Mouse (Mus musculus): Measurements from ENCODE around the gene Mzt1. TPM values are rescaled to one million over a fixed set of nuclear protein-coding genes. Genes with fewer than 3 reads are reported as not detected.

Gene Mzt1
- polyA plus RNA-seq, 1 experiment from 2014 or later = 104 TPM

DNA sequence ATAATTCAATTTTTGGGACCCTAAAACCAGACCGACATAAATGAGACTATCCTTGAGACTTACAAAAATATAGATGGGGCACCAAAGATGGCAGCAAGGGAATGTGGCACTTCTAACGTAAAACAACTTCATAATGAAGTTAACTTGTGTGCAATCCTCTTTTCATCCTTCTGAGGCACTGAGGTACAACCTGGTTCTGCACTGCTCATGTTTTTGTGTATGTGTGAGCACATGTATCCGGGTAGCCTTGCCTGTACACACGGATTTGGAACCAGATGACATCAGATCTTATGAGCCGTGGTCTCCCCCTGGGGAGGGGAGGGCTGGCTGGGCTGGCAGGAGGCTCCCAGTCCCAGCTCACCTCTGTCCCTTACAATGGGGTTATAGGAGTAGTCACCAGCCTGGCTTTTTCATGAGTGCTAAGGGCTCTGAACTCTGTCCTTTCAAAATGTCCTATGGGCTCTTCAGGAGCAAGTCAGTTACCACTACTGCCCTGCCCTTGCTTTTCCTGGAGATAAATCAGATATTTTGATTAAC, 14.5 kb downstream of the Mzt1 start:
- Histone ChIP-seq H3K4me2 (ENCODE audit: low read depth, severe bottlenecking) (no peak overlapping the region), H3K4me1 (ENCODE audit: control insufficient read depth, insufficient read depth, low read length) (no peaks in the 10 kb centered on the region), H3K27me3 (ENCODE audit: control insufficient read depth, insufficient read depth, low read length) (no peaks in the 10 kb centered on the region), H3K36me3 (ENCODE audit: control insufficient read depth, insufficient read depth, low read length) (peaks cover 2% of the 10 kb centered on the region; the same call in 1 of the 2 replicates), H3K9me3 (ENCODE audit: control insufficient read depth, low read length) (no peaks in the 10 kb centered on the region), H3K9ac (ENCODE audit: low read length) (no peak overlapping the region), H3K27ac (replicated peaks; ENCODE audit: low read depth, low read length) (no peak overlapping the region), H3K4me3 (ENCODE audit: low read depth, low read length) (no peak overlapping the region)
- peak; percentile 18 for DNase-seq (ENCODE audit: low spot score)
- no peak for ATAC-seq (ENCODE audit: insufficient number of reproducible peaks, low FRiP score, low TSS enrichment, low read depth)
- WGBS = 86% methylated on average over 5 of the region's 5 CpGs

GRCm38 (mm10) chr14:99029987-99030386, 15.9 kb downstream of the Mzt1 start:
- no peak overlapping the region for H3K9ac ChIP-seq (ENCODE audit: low read length)
- ATAC-seq (ENCODE audit: insufficient number of reproducible peaks, low FRiP score, low TSS enrichment, low read depth) = no peak
- H3K9me3 ChIP-seq (ENCODE audit: control insufficient read depth, low read length) = no peaks in the 10 kb centered on the region
- no peaks in the 10 kb centered on the region for H3K4me1 ChIP-seq (ENCODE audit: control insufficient read depth, insufficient read depth, low read length)
- H3K4me2 ChIP-seq (ENCODE audit: low read depth, severe bottlenecking) = no peak overlapping the region
- 85% methylated on average over 5 of the region's 5 CpGs for WGBS
- no peak overlapping the region for H3K27ac ChIP-seq (replicated peaks; ENCODE audit: low read depth, low read length)
- peaks cover 2% of the 10 kb centered on the region; the same call in 1 of the 2 replicates for H3K36me3 ChIP-seq (ENCODE audit: control insufficient read depth, insufficient read depth, low read length)
- no peak overlapping the region for H3K4me3 ChIP-seq (ENCODE audit: low read depth, low read length)
- peak; percentile 18 for DNase-seq (ENCODE audit: low spot score)
- H3K27me3 ChIP-seq (ENCODE audit: control insufficient read depth, insufficient read depth, low read length) = no peaks in the 10 kb centered on the region

DNA sequence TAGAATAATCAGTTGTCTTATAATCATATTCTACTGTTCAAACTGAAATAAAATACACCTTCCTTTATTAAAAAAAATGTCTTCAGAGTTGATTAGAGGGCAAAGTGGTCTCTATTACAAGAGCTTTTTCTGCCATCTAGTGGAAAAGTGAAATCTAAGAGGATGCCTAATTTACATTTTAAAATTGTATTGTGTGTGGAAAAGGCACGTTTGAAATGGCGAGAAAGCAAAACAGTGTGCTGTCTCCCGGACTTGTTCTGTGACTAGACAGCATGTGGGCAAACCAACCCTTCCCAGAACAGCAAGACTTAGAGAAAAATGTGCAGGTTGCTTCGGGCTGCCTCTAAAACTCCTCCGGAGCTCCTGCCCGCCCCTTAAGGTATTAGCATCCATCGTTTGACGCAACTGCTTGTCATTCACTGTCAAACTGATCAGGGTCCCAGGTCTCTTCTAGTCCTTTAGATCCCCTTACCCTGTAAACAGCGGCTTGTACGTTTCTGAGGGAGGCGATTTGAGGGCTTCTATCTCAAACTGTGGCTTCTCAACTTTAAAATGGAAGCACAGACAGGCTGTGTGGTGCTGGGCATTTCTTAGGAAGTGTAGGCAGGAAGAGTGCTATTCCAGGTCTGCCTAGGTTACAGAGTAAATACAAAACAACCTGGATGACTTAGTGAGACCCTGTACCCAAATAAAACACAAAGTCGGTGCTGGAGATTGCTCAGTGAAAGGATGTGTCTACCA, 23.4 kb downstream of the Mzt1 start:
- ATAC-seq (ENCODE audit: insufficient number of reproducible peaks, low FRiP score, low TSS enrichment, low read depth) (no peak), DNase-seq (ENCODE audit: low spot score) (no peak)
- no peak overlapping the region for H3K27ac ChIP-seq (replicated peaks; ENCODE audit: low read depth, low read length)
- no peaks in the 10 kb centered on the region for H3K36me3 ChIP-seq (ENCODE audit: control insufficient read depth, insufficient read depth, low read length)
- WGBS = 51% methylated on average over 12 of the region's 12 CpGs
- no peaks in the 10 kb centered on the region for H3K9me3 ChIP-seq (ENCODE audit: control insufficient read depth, low read length)
- H3K4me3 ChIP-seq (ENCODE audit: low read depth, low read length) = no peak overlapping the region
- H3K4me2 ChIP-seq (ENCODE audit: low read depth, severe bottlenecking) = no peak overlapping the region
- no peaks in the 10 kb centered on the region for H3K4me1 ChIP-seq (ENCODE audit: control insufficient read depth, insufficient read depth, low read length)
- no peak overlapping the region for H3K9ac ChIP-seq (ENCODE audit: low read length)
- no peaks in the 10 kb centered on the region for H3K27me3 ChIP-seq (ENCODE audit: control insufficient read depth, insufficient read depth, low read length)

DNA sequence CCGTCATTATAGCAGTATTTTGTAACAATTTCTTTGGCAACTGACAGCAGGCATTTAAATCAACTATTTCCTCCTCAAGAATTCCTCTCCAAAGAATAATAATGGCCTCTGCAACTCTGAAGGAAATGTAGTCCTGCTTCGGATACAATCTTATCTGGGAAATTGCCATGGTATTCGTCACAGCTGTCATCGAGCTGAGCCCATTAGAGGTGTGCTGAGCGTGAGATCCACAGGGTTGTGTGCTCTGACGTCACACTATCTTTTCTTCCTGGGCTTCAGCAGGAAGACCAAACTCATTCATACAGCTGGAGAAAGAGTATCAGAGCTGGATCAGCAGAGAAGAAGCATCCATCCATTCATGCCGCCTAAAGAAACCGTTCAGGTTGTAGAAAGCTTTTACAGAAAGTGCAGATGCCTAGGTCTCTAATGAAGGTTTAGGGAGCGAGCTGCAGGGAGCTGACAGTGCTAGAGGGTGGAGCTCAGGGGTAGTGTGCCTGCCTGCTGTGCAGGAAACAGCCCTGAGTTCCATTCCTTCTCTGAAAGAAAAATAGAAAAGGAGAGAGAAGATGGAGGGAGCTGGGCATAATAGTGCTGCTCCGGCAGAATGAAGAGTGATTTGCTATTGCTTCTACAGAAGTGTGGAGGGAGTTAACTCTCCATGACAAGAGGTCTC, 26.7 kb downstream of the Mzt1 start:
- no peaks in the 10 kb centered on the region for H3K36me3 ChIP-seq (ENCODE audit: control insufficient read depth, insufficient read depth, low read length)
- no peaks in the 10 kb centered on the region for H3K4me1 ChIP-seq (ENCODE audit: control insufficient read depth, insufficient read depth, low read length)
- H3K4me2 ChIP-seq (ENCODE audit: low read depth, severe bottlenecking) = no peak overlapping the region
- WGBS = 47% methylated on average over 10 of the region's 10 CpGs
- no peaks in the 10 kb centered on the region for H3K27me3 ChIP-seq (ENCODE audit: control insufficient read depth, insufficient read depth, low read length)
- H3K27ac ChIP-seq (replicated peaks; ENCODE audit: low read depth, low read length) = no peak overlapping the region
- no peak for ATAC-seq (ENCODE audit: insufficient number of reproducible peaks, low FRiP score, low TSS enrichment, low read depth)
- H3K4me3 ChIP-seq (ENCODE audit: low read depth, low read length) = no peak overlapping the region
- DNase-seq (ENCODE audit: low spot score) = no peak
- H3K9ac ChIP-seq (ENCODE audit: low read length) = no peak overlapping the region
- no peaks in the 10 kb centered on the region for H3K9me3 ChIP-seq (ENCODE audit: control insufficient read depth, low read length)

DNA sequence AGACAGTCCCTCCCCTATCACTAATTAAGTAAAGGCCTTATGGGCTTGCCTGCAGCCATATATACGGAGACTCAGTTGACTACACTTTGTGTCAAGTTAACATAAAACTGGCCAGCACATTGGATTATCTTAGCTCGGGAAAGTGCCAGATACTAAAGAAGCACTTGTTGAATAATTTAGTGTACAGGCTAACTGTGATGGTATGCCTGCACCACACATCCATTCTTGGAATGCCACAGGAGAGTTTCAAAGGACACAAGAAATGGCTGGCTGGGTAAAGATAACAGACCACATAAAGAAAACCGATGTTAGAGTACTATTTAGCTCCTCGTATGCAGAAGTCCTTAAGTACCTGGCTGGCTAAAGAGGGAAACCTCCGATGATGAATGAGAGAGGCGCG, 27.2 kb downstream of the Mzt1 start:
- no peak for DNase-seq (ENCODE audit: low spot score)
- no peaks in the 10 kb centered on the region for H3K27me3 ChIP-seq (ENCODE audit: control insufficient read depth, insufficient read depth, low read length)
- no peak overlapping the region for H3K9ac ChIP-seq (ENCODE audit: low read length)
- no peaks in the 10 kb centered on the region for H3K9me3 ChIP-seq (ENCODE audit: control insufficient read depth, low read length)
- H3K4me2 ChIP-seq (ENCODE audit: low read depth, severe bottlenecking) = no peak overlapping the region
- H3K4me3 ChIP-seq (ENCODE audit: low read depth, low read length) = no peak overlapping the region
- WGBS = 78% methylated on average over 7 of the region's 7 CpGs
- H3K4me1 ChIP-seq (ENCODE audit: control insufficient read depth, insufficient read depth, low read length) = no peaks in the 10 kb centered on the region
- H3K36me3 ChIP-seq (ENCODE audit: control insufficient read depth, insufficient read depth, low read length) = no peaks in the 10 kb centered on the region
- no peak for ATAC-seq (ENCODE audit: insufficient number of reproducible peaks, low FRiP score, low TSS enrichment, low read depth)
- H3K27ac ChIP-seq (replicated peaks; ENCODE audit: low read depth, low read length) = no peak overlapping the region

- H3K36me3 ChIP-seq (ENCODE audit: control insufficient read depth, insufficient read depth, low read length) = no peaks in the 10 kb centered on the region
- no peak overlapping the region for H3K4me2 ChIP-seq (ENCODE audit: low read depth, severe bottlenecking)
- no peaks in the 10 kb centered on the region for H3K4me1 ChIP-seq (ENCODE audit: control insufficient read depth, insufficient read depth, low read length)
- no peak for DNase-seq (ENCODE audit: low spot score)
- no peak overlapping the region for H3K27ac ChIP-seq (replicated peaks; ENCODE audit: low read depth, low read length)
- no peaks in the 10 kb centered on the region for H3K9me3 ChIP-seq (ENCODE audit: control insufficient read depth, low read length)
- no peak for ATAC-seq (ENCODE audit: insufficient number of reproducible peaks, low FRiP score, low TSS enrichment, low read depth)
- H3K27me3 ChIP-seq (ENCODE audit: control insufficient read depth, insufficient read depth, low read length) = no peaks in the 10 kb centered on the region
- no peak overlapping the region for H3K9ac ChIP-seq (ENCODE audit: low read length)
- H3K4me3 ChIP-seq (ENCODE audit: low read depth, low read length) = no peak overlapping the region
- WGBS = 73% methylated on average over 2 of the region's 2 CpGs
Measured at GRCm38 (mm10) chr14:99010920-99011313, 35.0 kb downstream of the Mzt1 start.

GRCm38 (mm10) chr14:99010224-99010919, 35.6 kb downstream of the Mzt1 start:
- Histone ChIP-seq H3K9ac (ENCODE audit: low read length) (no peak overlapping the region), H3K4me3 (ENCODE audit: low read depth, low read length) (no peak overlapping the region), H3K27me3 (ENCODE audit: control insufficient read depth, insufficient read depth, low read length) (no peaks in the 10 kb centered on the region), H3K27ac (replicated peaks; ENCODE audit: low read depth, low read length) (no peak overlapping the region), H3K4me2 (ENCODE audit: low read depth, severe bottlenecking) (no peak overlapping the region), H3K36me3 (ENCODE audit: control insufficient read depth, insufficient read depth, low read length) (no peaks in the 10 kb centered on the region), H3K9me3 (ENCODE audit: control insufficient read depth, low read length) (no peaks in the 10 kb centered on the region), H3K4me1 (ENCODE audit: control insufficient read depth, insufficient read depth, low read length) (no peaks in the 10 kb centered on the region)
- 80% methylated on average over 8 of the region's 8 CpGs for WGBS
- no peak for ATAC-seq (ENCODE audit: insufficient number of reproducible peaks, low FRiP score, low TSS enrichment, low read depth)
- no peak for DNase-seq (ENCODE audit: low spot score)

DNA sequence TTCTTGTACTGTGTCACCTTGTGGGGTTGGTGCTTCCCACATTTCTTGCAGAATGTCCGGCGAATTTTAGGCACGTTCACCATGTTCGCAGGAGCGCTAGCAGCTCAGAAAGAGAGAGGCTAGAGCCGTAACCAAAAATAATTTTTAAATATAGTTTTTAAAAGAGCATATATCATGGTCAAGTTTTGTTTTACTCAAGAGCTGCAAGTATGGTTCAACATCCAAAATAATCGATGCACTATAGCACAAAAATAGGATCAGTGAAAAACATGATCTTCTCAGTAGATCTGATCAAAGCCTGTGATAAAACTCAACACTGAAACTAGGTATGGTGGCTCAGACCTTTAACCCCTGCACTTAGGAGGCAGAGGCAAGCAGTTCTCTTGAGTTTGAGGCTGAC, 51.7 kb downstream of the Mzt1 start, which contains the start of gene Rpl36a-ps1:
TSS of gene Rpl36a-ps1 (minus strand) at position 101 of the 400 bp plus-strand sequence.
- no peaks in the 10 kb centered on the region for H3K9me3 ChIP-seq (ENCODE audit: control insufficient read depth, low read length)
- H3K4me3 ChIP-seq (ENCODE audit: low read depth, low read length) = no peak within 1 kb of the TSS
- H3K36me3 ChIP-seq (ENCODE audit: control insufficient read depth, insufficient read depth, low read length) = no peaks in the 10 kb centered on the region
- no peak within 1 kb of the TSS for H3K4me2 ChIP-seq (ENCODE audit: low read depth, severe bottlenecking)
- ATAC-seq (ENCODE audit: insufficient number of reproducible peaks, low FRiP score, low TSS enrichment, low read depth) (no peak), DNase-seq (ENCODE audit: low spot score) (no peak)
- no peak within 1 kb of the TSS for H3K9ac ChIP-seq (ENCODE audit: low read length)
- H3K27ac ChIP-seq (replicated peaks; ENCODE audit: low read depth, low read length) = no peak within 1 kb of the TSS
- H3K4me1 ChIP-seq (ENCODE audit: control insufficient read depth, insufficient read depth, low read length) = no peaks in the 10 kb centered on the region
- 96% methylated on average over 7 of the region's 7 CpGs for WGBS
- H3K27me3 ChIP-seq (ENCODE audit: control insufficient read depth, insufficient read depth, low read length) = no peaks in the 10 kb centered on the region

All from limb, embryonic 11.5 days (tissue).